Mouse (Mus musculus) heart, adult 11 months (tissue): ENCODE results near the gene Nfkbil1.

ENCODE experiments used
- DNase-seq: peaks from one replicate; pipeline ENCODE4 v3.0.0; 2022

The Nfkbil1 gene

DNA sequence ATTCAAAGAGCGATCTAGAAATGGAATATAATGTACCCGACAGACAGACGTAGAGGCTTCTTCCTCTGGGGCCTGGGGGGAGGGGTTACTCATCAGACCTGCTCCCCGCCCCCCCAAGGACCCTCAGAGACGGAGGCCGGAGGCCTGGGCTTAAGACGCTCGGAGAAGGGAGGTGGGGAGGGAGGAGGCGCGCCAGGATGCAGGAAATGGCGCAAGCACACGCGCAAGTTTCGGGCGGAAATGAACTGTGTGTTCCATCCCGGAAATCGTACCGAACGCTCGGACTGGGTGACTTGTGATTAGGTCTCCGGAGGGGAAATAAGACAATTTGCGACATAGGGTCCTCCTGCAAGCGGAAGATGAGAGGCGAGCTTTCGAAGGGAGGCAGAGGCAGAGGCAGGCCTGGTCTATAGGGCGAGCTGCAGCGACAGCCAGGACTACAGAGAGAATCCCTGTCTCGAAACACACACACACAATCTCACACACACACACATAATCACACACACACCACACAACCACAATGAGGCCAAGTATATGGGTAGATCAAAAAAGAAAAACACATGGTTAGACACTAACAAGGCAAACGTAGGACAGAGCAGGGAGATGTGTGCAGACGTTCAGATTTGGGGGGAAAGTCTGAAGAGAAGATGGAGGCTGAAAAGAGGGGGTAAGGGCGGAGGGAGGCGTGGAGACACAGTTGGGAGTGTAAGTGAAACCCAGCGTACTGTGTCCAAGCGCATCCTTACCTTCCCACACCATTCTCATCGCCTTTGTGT, at the start of gene Nfkbil1:
TSS of gene Nfkbil1 (minus strand) at position 179 of the 776 bp plus-strand sequence.
- DNase-seq: peak; percentile 99

DNA sequence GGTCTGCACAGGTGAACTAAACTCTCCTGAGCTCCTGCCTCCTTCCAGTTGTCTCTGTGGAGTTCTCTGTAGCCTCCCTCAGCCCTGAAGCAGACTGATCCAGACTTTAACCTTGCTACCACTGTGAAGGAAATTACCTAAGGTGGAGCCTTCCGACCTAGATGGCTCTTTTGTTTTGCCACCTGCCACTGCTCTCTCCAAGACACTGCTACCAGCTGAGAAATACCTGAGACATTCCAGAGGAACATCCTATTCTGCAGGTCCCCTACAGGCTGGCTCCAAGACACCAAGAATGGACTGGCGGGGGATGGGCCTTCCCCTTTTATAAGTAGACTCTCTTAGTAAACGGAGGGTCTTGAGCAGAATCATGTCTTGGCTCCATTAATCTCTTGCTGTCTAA, 44.7 kb upstream of the Nfkbil1 start:
- DNase-seq: no peak

DNA sequence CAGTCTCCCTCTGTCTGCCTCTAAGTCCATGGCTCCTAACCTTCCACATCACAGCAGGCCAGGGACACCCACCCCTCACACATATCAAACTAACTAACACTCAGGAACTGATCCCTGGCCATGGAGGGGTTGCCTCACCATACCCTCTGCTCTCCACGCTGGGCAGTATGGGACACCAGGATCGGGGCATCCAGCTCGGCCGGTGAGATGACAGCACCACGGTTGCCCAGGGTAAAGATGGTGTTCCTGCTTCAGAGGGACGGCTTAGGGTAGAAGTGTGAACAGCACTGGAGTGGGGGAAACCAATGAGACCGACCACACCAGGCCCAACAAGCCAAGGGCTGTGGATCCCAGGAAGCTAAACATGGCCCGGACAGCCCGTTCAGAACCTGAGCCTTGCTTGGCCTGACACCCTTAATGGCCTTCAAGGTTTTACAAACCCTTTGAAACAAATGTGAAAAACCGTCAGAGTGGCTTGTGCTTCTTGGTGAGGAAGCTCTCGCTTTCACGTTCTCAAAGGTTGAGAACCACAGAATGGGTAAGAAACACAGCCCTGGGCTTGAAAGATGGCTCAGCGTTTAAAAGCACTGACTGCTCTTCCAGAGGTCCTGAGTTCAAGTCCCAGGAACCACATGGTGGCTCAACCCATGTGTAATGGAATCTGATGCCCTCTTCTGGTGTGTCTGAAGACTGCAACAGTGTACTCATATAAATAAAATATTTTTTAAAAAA, 43.5 kb upstream of the Nfkbil1 start:
- peak; percentile 89 for DNase-seq

DNA sequence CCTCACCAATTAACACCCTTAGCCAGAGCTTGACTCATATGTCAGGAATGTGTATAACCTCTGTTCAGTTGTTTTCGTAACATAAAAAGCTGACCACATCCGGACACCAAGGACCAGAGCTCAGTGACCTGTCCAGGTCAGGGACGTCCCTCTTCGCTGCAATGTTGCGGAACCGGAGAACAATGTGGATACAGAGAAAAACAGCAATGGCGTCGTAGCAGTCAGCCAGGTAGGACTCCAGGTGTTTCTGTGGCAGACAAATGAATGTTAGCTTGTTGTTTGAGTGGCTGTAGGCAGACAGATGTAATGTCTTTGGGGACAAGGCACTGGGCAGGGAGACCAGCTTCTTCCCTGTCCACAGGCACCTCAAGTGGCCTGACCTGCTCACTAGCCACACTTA, 42.5 kb upstream of the Nfkbil1 start:
- peak; percentile 84 for DNase-seq

DNA sequence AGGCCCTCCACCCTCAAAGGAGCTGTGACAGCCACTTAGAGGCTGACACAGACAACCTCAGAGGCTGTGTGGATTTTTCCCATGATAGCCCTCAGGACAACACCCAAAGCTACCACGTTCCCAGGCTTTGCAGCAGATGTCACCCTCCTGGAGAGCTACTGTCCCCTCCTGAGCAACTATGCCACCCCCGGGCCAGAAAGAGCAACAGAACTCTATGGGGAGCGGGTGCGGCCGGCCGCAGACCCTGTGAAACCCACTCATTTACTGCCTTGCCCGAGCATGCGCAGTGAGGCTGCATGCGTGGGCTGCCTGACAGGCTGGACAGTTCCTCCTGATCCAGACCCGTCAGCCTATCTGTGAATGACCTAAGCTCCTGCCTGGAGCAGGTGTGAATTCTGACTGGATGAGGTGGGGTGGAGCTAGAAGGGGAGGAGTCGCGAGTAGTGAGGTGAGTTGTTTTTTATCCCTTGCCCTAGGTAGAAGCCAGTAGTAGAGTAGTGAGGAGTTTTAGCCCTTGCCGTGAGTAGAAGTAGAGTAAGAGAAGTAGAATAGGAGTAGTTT, 40.8 kb upstream of the Nfkbil1 start:
- DNase-seq: peak; percentile 88

DNA sequence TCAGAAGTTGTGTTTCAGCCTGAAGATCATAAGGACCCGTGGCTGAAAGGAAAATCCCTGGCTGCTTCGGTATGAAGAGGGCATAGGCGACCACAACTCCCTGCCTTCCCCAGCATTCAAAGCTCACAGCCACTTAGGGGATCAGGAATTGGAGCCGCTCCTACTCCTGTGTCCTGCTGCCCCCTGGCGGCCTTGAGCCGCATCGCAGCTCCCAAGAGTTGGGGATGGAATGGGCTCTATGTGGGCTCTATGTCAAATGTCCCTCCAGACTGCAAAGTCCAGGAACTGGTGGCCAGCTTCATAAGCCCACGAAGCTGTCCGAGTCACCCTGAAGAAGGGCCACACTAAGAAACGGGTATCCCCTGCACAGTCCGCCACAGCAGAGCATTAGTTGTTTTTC, 39.2 kb upstream of the Nfkbil1 start:
- peak; percentile 98 for DNase-seq

DNA sequence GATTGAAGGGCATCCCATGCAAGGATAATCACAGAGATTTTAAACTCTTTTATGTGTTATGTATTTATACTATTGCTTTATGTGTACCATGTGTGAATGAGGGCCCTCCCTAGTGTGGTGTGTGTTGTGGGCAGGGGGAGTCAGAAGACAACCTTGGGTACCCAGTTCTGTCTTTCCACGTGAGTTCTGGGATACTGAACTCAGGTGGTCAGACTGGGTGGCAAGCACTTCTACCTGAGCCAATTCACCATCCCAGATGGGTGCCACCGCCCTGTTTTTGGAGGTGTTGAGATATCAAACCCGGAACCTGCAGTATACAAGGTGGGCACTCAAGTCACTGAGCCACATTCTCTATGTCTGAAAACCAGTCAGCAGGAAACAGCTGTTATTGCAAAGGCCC, 36.7 kb upstream of the Nfkbil1 start:
- DNase-seq: peak; percentile 86

DNA sequence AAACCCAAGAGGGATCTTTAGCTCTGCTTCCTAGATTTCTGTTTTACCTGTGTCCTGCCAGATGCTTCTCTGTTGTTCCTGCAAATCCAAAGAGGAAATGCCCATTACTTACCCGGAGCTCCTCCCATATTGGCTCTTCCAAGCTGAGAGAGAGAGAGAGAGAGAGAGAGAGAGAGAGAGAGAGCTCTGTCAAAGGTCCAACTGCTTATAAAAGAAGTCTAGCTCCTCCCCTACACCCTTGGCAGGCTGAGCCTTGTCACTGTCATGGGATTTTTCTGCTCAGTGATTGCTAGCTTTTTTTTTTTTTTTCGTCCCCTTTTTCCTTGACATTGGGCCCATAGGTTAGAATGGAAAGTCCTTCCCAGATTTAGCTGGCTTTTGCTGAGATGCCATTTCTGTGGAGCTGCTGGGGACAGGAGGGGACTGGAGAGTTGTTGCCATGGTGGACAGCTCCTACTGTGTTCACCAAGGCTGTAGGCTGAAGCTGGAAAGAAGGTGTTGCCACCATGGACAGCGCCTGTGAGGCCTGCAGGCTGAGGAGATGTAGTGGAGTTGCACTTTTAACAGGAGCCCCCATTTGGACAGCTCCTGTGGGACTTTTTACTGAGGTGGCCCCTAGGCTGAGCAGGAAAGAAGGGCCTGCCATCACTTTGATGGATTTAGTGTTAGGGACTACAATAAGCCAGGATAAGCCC, 34.2 kb upstream of the Nfkbil1 start:
- peak; percentile 89 for DNase-seq

DNA sequence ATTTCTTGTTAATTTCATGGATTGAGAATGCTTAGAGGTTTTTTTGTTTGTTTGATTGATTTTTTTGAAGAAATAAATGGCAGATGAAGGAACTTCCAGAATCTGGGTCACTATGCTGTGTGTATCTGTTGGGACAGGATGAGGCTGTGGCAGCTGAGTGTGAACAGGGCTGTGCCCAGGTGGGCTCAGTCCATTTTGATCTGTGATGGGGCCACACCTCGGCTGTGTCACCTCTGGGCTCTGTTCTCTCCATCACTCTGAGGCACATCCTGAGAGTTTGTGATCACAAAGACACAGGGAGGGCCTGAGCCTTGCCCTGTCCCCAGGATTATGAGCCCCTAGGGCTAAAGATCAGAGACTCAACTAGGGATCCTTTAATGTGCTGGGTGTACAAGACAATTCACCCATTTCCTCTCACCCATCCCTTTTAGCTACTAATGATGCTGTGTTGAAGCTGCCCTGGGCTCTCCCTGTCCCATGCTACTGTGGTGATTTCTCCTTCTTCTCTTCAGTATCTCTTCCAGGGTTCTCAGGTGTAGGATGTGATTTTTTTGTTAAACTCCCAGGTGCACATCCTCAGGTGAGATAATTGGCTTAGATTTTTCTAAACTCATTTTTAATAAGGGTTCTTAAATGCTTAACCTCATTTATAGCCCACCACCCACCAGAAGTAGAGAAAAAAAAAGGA, 32.0 kb upstream of the Nfkbil1 start:
- peak; percentile 87 for DNase-seq

DNA sequence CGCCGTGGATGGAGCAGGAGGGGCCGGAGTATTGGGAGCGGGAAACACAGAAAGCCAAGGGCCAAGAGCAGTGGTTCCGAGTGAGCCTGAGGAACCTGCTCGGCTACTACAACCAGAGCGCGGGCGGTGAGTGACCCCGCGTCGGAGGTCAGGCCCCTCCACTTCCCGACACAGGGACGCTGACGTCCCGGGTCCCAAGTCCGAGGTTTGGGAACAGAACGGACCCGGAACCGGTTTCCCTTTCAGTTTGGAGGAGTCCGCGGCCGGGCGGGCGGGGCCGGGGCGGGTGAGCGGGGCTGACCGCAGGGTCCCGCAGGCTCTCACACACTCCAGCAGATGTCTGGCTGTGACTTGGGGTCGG, 27.9 kb upstream of the Nfkbil1 start:
- peak; percentile 94 for DNase-seq

DNA sequence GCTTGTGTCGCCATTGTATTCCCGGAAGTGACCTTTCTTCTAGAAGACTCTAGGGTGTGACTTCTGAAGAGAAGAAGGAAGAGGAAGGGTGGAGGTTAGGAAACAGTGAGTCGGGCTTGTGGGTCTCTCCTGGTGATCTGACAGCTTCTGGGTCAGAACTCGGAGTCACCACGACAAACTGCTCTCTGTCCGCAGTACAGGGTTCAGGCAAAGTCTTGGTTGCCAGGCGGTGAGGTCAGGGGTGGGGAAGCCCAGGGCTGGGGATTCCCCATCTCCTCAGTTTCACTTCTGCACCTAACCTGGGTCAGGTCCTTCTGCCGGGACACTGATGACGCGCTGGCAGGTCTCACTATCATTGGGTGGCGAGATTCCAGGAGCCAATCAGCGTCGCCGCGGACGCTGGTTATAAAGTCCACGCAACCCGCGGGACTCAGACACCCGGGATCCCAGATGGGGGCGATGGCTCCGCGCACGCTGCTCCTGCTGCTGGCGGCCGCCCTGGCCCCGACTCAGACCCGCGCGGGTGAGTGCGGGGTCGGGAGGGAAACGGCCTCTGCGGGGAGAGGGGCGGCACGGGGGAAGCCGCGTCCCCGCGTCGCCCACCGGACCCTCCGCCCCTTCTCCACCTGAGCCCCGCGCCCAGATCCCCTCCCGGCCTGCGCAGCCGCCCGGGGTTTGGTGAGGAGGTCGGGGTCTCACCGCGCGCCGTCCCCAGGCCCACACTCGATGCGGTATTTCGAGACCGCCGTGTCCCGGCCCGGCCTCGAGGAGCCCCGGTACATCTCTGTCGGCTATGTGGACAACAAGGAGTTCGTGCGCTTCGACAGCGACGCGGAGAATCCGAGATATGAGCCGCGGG, 27.3 kb upstream of the Nfkbil1 start, which contains the start of gene H2-D1:
TSS of gene H2-D1 (plus strand) at position 67 of the 859 bp plus-strand sequence.
- DNase-seq: peak; percentile 100

DNA sequence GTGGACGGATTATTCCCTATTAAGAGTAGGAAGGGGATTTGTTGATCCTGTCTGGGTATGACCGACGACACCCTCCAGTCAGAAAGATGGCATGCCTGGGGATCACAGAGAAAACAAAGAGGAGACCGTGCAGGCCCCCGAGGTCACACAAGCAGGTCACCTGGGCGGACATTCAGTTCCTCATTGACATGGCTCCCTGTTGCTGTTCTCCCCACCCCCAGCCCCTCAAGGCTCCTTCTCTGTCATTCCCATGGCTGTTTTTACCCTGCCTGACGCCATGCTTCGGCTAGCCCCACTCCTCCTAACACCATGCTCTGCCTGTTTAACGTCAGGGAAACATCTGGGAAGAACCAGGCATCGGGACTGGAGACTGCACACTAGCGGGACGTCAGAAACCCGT, 26.1 kb upstream of the Nfkbil1 start:
- DNase-seq: peak; percentile 91

DNA sequence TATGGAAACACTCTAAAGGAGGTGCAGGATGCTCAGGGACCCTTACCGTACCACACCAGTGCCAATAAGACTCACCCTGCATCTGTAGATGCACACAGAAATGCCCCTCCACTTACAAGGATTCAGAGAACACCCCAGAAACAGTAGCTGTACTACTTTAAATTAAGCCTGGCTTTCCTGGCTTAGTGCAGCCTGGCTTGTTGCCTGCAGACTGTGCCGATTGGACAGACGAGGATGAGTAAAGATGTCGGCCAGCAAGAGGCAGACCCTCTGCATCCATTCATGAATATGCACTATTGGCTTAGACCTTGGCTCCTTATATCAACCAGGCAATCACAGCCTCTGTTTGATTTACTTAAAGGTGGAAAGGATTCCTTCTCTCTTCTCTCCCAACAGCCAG, 24.0 kb upstream of the Nfkbil1 start:
- DNase-seq: peak; percentile 94

DNA sequence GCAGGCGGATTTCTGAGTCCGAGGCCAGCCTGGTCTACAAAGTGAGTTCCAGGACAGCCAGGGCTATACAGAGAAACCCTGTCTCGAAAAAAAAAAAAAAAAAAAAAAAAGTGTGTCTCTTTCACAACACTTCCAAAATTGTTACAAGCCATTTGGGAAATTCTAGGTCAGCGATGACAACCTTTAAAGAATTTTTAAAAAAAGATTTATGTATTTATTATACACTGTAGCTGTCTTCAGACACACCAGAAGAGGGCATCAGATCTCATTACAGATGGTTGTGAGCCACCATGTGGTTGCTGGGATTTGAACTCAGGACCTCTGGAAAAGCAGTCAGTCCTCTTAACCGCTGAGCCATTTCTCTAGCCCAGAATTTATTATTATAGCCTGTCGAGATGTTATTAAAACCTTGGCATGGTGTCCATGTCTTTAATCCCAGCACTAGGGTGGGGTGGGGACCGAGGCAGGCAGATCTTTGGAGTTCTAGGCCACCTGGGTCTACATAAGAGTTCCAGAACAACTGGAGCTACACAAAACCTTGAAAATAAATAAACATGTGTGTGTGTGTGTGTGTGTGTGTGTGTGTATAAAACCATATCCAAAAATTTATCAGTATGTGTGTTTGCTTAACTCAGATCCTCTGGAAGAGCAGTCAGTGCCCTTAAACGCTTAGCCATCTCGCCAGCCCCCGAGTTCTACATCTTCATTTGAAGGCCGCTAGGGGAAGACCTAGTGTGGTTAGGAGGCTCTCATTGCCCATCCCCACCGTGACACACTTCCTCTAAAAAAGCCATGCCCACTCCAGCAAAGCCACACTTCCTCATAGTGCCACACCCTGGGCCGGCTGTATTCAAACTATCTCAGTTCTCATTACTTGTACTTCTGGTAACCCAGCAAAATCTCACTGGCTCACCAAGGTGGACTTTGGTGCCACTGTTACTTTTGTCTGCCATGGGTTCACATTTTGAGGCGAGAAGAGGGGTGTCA, 23.2 kb upstream of the Nfkbil1 start:
- peak; percentile 99 for DNase-seq

DNA sequence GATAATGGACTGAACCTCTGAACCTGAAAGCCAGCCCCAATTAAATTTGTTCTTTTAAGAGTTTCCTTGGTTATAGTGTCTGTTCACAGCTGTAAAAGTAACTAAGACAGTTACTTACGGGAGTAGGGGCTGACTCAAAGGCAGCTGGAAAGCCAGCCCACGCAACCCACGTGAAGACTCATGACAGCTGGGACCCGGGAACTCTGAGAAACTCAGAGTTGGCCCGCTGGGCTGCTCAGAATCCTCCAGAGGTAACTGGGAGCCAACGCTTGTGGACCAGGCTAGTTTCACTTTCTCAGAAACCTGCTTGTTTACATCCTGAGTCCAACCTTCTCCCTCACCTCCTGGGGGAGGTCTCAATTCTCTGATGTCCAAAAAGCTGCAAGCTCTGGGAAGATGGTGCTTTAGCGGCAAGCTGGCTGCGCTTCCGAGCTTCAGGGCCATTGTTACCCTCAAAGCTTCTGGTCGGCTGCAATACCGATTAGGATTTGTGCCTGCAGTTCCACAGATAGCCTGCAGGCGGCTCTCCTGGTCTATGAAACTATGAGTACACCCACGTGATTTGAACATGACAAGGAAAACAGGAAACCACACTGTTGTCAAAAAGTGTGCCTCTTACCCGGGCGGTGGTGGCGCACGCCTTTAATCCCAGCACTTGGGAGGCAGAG, 22.4 kb upstream of the Nfkbil1 start:
- peak; percentile 100 for DNase-seq

DNA sequence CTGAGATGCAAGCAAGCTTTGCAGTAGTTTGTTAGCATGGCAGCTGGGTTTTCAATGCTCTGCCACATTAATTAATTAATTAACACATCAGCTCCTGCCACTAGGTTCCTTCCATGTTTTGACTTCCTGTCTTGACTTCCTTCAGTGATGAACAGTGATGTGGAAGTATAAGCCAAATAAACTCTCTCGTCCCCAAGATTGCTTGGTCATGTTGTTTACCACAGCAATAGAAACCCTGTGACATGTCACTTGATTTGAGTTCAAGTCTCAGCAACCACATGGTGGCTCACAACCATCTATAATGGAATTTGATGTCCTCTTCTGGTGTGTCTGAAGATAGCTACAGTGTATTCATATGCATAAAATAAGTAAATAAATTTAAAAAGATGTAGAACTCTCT, 21.8 kb upstream of the Nfkbil1 start:
- DNase-seq: peak; percentile 90

DNA sequence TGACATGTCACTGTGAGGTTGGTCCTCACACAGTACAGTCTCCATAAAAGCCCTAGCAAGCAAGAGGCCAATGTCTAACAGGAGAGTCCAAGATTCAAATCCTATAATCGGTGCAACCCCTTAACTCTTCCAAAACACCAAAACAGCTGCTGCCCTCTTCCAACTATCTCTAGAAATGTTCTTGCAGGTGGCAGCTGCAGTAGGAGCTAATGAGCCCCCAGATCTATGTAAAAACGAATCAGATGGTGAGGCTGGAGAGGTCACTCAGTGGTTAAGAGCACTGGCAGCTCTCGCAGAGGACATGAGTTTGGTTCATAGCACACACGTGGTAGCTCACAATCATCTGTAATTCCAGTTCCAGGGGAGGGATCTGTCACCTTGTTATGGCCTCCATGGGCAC, 20.1 kb upstream of the Nfkbil1 start:
- DNase-seq: peak; percentile 86

DNA sequence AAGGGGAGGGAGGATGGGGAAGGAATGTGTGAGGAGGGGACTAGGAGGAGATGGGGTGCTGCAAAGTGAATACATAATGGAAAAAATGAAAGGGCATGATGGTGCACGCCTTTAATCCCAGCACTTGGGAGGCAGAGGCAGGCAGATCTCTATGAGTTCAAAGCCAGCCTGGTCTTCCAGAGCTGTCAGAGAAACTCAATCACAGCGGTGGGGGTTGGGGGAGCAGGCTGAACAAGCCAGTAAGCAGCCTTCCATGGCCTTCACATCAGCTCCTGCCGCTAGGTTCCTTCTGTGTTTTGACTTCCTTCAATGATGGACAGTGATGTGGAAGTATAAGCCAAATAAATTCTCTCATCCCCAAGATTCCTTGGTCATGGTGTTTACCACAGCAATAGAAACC, 19.7 kb upstream of the Nfkbil1 start:
- peak; percentile 93 for DNase-seq

DNA sequence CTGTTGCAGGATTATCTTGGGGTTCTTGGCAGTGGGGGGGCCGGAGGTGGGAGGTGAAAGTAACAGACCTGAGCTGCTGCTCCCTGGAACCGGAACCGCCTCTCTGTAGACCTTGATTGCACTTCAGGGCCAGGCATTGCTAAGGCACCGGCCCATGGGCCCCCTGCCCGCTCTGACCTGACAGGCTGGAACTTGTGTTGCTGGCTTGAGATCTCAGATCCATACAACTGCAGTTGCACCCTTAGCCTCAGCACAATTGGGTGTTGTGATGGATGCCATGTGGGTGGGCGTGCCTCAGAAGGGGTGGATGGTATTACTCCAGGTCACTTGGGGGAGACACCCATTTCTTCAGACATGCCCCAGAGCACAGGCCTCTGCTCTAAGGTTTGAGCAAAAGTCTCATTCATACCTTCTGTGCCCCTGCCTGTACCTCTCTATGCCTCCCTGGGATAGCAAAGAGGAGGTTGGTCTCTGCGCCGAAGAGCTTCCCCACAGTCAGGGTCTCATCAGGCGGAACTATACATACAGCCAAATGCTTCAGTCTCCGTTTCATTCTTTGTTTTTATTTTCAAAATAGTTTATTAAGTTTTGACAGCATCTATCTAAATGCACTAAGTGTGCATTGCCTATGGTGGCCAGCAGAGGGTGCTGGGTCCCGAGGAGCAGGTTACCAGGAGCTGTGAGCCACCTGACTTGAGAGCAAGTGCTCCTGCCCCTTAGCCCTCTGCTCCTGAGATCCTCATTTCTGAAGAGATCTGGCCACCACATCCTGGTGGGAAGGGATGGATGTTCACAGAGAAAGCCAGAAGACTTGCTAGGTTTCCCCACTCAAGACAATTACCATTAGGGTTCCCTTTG, 18.9 kb upstream of the Nfkbil1 start:
- peak; percentile 94 for DNase-seq
